16 mouse cellular contexts compared by ENCODE assay signal in genomic region chr2:128381684-128382205, GRCm38 (mm10).
"Had no signal": no experiment of that assay in that cellular context is flagged by ENCODE, and none has a peak within 500 bp of the region (broad histone marks: within the 10 kb centered on the region; RNA-seq: fewer than 3 reads in every experiment).

No protein-coding gene starts in this region.

- H3K27ac ChIP-seq: layer of hippocampus, adult 2 months; liver, embryonic 13.5 days; midbrain, embryonic 10.5 days; neural tube, embryonic 12.5 days; neural tube, embryonic 15.5 days; stomach, embryonic 15.5 days had no signal

- H3K4me2 ChIP-seq: liver, embryonic 13.5 days; neural tube, embryonic 12.5 days; neural tube, embryonic 15.5 days; stomach, embryonic 15.5 days had no signal

- H3K9me3 ChIP-seq: liver, embryonic 13.5 days; megakaryocyte, embryonic 14.5 days; midbrain, embryonic 10.5 days; neural tube, embryonic 12.5 days; neural tube, embryonic 15.5 days; stomach, embryonic 15.5 days had no signal

- H3K4me1 ChIP-seq: neural tube, embryonic 12.5 days had no signal

- H3K36me3 ChIP-seq: liver, embryonic 13.5 days; midbrain, embryonic 10.5 days; neural tube, embryonic 12.5 days; neural tube, embryonic 15.5 days; stomach, embryonic 15.5 days had no signal

- DNase-seq: kidney, adult 9 months; kidney, postnatal 25 days; layer of hippocampus, adult 9-11 months; liver, embryonic 13.5 days; lung, adult 2 months; midbrain, embryonic 14.5 days; right cerebral cortex, adult 18-20 months; right cerebral cortex, postnatal 14 days; right cerebral cortex, postnatal 4 days; thymus, postnatal 36 days had no signal

- H3K9ac ChIP-seq: liver, embryonic 13.5 days; neural tube, embryonic 12.5 days; neural tube, embryonic 15.5 days; stomach, embryonic 15.5 days had no signal

- H3K27me3 ChIP-seq: liver, embryonic 13.5 days; megakaryocyte, embryonic 14.5 days; neural tube, embryonic 12.5 days; neural tube, embryonic 15.5 days; stomach, embryonic 15.5 days had no signal

- H3K4me3 ChIP-seq: layer of hippocampus, adult 2 months; liver, embryonic 13.5 days; midbrain, embryonic 10.5 days; neural tube, embryonic 12.5 days; neural tube, embryonic 15.5 days; stomach, embryonic 15.5 days had no signal
